Mouse (Mus musculus): ENCODE data around the gene Gm8677.
"Not testable (repeated sequence)": the region's sequence is repeated elsewhere in the genome, so short reads cannot be mapped to it uniquely, and the experiment has no call there.

Gene Gm8677

GRCm38 (mm10) chr7:22534787-22535186 is at the start of gene Gm8677:
Gm8677 (minus strand) TSS chr7:22534887.
- DNase-seq, result not testable (repeated sequence)

GRCm38 (mm10) chr7:22565243-22565642 is 30.6 kb upstream of the Gm8677 start, which contains the start of gene Gm4201:
Gm4201 (minus strand) TSS chr7:22565343.
- not testable (repeated sequence) for DNase-seq

DNA sequence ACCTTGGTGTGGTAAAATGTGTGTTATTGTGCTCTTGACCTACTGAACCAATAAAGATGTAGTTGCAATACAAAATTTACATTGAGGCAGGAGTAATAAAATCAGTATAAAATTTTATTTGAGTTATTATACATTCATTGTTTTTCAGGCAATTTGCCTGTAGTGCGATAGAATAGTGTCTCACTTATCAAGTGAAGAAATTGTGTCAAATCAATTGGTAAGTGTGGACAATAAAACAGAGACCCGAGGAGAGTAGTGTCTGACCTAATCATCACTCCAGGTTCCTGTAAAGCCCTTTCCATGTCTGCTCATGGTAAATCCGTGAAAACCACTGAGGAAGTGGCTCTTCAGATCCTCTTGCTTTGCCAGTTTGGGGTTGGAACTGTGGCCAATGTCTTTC is 12.0 kb downstream of the Gm8677 start, which contains the start of gene Vmn1r152:
Vmn1r152 (plus strand) TSS at position 301 of the 400 bp plus-strand sequence.
- not testable (repeated sequence) for DNase-seq

GRCm38 (mm10) chr7:22499578-22499977 is 35.1 kb downstream of the Gm8677 start, which contains the start of gene Vmn1r151:
Vmn1r151 (minus strand) TSS chr7:22499678.
- DNase-seq, result not testable (repeated sequence)
